Mouse (Mus musculus) liver, adult 2 months (tissue): ENCODE measurements at regions not wholly inside any gene's neighbourhood (a gene's known extent, or its start where the extent isn't known, plus 50 kb on each side); places are given as distances from the start of the nearest gene placed in this dataset.

Source experiments
- CTCF ChIP-seq: fragments of 200-500 bp; IDR thresholded peaks from 2 replicates; pipeline ENCODE4 v1.5.1; 2011; ENCODE audit warnings: low read depth, low read length, control low read depth
- POLR2A ChIP-seq: fragments of 200-500 bp; IDR thresholded peaks from 2 replicates; pipeline ENCODE4 v1.6.1; 2011; ENCODE audit warnings: low read length, control low read depth; ENCODE audit not compliant: insufficient read depth; ENCODE audit errors: extremely low read depth

GRCm38 (mm10) chr3:17895869-17896268, 52.3 kb upstream of the Cypt12 start:
- no peak for TF ChIP-seq POLR2A
- TF ChIP-seq CTCF = no peak
